Comparison of ENCODE assay signal across 8 mouse cellular contexts in the genomic region with DNA sequence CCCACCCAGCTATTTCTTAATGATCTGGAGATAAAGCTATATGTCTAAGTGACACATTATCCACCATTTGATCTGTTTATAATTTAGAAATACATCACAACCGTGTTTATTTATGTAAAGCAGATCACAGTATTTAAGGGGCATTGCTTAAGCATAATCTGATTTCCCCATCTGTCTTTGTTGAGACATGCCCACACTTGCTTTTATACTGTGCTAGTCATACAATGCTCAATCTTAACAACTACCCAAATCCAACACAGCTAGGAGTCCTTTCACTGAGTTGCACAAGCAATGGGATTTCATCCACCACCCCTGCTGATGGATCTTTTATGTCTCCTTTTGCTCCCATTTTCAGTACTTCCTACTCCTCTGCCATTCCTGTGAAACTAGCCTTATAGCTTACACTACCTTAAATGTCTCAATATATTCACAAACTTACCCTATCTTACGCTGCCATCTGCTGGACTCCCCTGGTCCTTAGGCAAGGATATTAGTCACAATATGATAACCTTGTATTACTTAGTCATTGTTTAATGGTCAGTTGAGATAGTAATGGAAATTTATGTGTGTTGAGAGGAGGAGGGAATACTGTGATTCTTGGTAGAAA.
DNase-seq lines count a peak whose midpoint lies in the region; TF ChIP-seq lines count a peak whose summit lies in the region.

No protein-coding gene starts in this region.

- no peak overlapping the region for H3K9ac ChIP-seq in MEL (ENCODE audit: control insufficient read depth, low read depth, low read length, poor library complexity, severe bottlenecking)

- no peak overlapping the region for H3K27ac ChIP-seq in MEL (ENCODE audit: control insufficient read depth, low read depth, low read length)
- H3K27ac ChIP-seq in layer of hippocampus, adult 2 months: no peak overlapping the region

- TF ChIP-seq POLR2A in MEL (IDR thresholded peaks at IDR 0.05; ENCODE audit: control insufficient read depth in 1 of 2, insufficient read depth in 1 of 2, low read depth in 1 of 2, low read length in 2 of 2, poor library complexity in 1 of 2): no peak

- no peaks in the 10 kb centered on the region for H3K36me3 ChIP-seq in MEL (ENCODE audit: control insufficient read depth in 1 of 2, insufficient read depth in 2 of 2, low read length in 2 of 2)

- H3K79me2 ChIP-seq in MEL (ENCODE audit: control insufficient read depth, insufficient read depth, low read length, poor library complexity): no peaks in the 10 kb centered on the region

- H3K27me3 ChIP-seq in MEL (ENCODE audit: control insufficient read depth in 1 of 2, insufficient read depth in 2 of 2, low read length in 2 of 2): no peaks in the 10 kb centered on the region

- H3K9me3 ChIP-seq in MEL (replicated peaks; ENCODE audit: insufficient read depth, low read length): no peaks in the 10 kb centered on the region

- peak in 2 of 3 experiments; percentile 6 to 52; a peak in 2 of 6 replicates for TF ChIP-seq CTCF in MEL (IDR thresholded peaks at IDR 0.05 in 2 of 3, conservative IDR thresholded peaks at IDR 0.05 in 1 of 3; ENCODE audit: control insufficient read depth in 1 of 3, insufficient read depth in 1 of 3, low read depth in 2 of 3, low read length in 3 of 3, poor library complexity in 1 of 3, severe bottlenecking in 1 of 3)
- TF ChIP-seq CTCF in layer of hippocampus, adult 2 months (conservative IDR thresholded peaks at IDR 0.05): peak; percentile 85

- TF ChIP-seq EP300 in MEL (IDR thresholded peaks at IDR 0.05; ENCODE audit: low read depth in 1 of 2, low read length in 2 of 2): no peak

- no peak overlapping the region for H3K4me3 ChIP-seq in MEL (ENCODE audit: control insufficient read depth in 1 of 2, insufficient read depth in 1 of 2, low read depth in 2 of 2, low read length in 2 of 2)
- no peak overlapping the region for H3K4me3 ChIP-seq in layer of hippocampus, adult 2 months

- H3K4me1 ChIP-seq in MEL (ENCODE audit: control insufficient read depth in 1 of 2, insufficient read depth in 2 of 2, low read length in 2 of 2): no peaks in the 10 kb centered on the region

- DNase-seq in gastrocnemius, adult 18-20 months (ENCODE audit: low spot score): peak; percentile 8
- DNase-seq in gastrocnemius, postnatal 25 days: no peak
- peak; percentile 13 for DNase-seq in MEL (ENCODE audit: low read depth, low spot score)
- peak; percentile 25 to 33 for DNase-seq in cerebellum, postnatal 4 days (ENCODE audit: low spot score in 2 of 2)
- peak; percentile 23 for DNase-seq in gastrocnemius, postnatal 10 days
- peak; percentile 52 to 73 for DNase-seq in layer of hippocampus, adult 2 months (ENCODE audit: low spot score in 2 of 2)
- DNase-seq in lung, postnatal 14 days: peak; percentile 54
- DNase-seq in right cerebral cortex, postnatal 14 days: peak; percentile 58

- peak; percentile 50 for TF ChIP-seq RAD21 in MEL (IDR thresholded peaks at IDR 0.05; ENCODE audit: low read depth, low read length)

TF ChIP-seq in MEL, 35 proteins besides CTCF, POLR2A, EP300 and RAD21:
- TF ChIP-seq GATA1 (IDR thresholded peaks at IDR 0.05; ENCODE audit: low read depth, low read length): no peak
- no peak for TF ChIP-seq KAT2A (conservative IDR thresholded peaks at IDR 0.05; ENCODE audit: low read depth, low read length)
- no peak for TF ChIP-seq E2F4 (IDR thresholded peaks at IDR 0.05; ENCODE audit: borderline replicate concordance, low read depth, low read length)
- TF ChIP-seq POLR2AphosphoS2 (IDR thresholded peaks at IDR 0.05; ENCODE audit: low read length): no peak
- TF ChIP-seq ZC3H11A (IDR thresholded peaks at IDR 0.05; ENCODE audit: low read depth, low read length): peak; percentile 71
- peak; percentile 54 for TF ChIP-seq SMC3 (IDR thresholded peaks at IDR 0.05; ENCODE audit: low read depth, low read length)
- TF ChIP-seq POLR2AphosphoS5 (IDR thresholded peaks at IDR 0.05; ENCODE audit: borderline replicate concordance, low read depth, low read length): no peak
TF ChIP-seq in MEL: peak in this region for 2.
